Mouse (Mus musculus) naive thymus-derived CD4-positive, alpha-beta T cell, adult 2 months (primary cell): Measurements from ENCODE around the gene Olfr1238.

Source experiments
- DNase-seq: peaks from one replicate; pipeline ENCODE4 v3.0.0-alpha.2; 2011; ENCODE audit warnings: low read depth

Olfr1238 gene

GRCm38 (mm10) chr2:89409576-89409975 is at the start of gene Olfr1238:
Olfr1238 (minus strand) TSS chr2:89409676.
- no peak for DNase-seq

GRCm38 (mm10) chr2:89442900-89443299 is 33.4 kb upstream of the Olfr1238 start, which contains the start of gene Olfr1240:
Olfr1240 (minus strand) TSS chr2:89443000.
- DNase-seq, result no peak

- no peak for DNase-seq
Measured at GRCm38 (mm10) chr2:89420307-89420706, 10.8 kb upstream of the Olfr1238 start, which contains the start of gene Olfr1239. Olfr1239 (minus strand) TSS chr2:89420407.

GRCm38 (mm10) chr2:89414557-89414956 is 5.1 kb upstream of the Olfr1238 start:
- no peak for DNase-seq

GRCm38 (mm10) chr2:89400882-89401281 is 8.6 kb downstream of the Olfr1238 start:
- DNase-seq, result no peak

- no peak for DNase-seq
Measured at GRCm38 (mm10) chr2:89364765-89365164, 44.7 kb downstream of the Olfr1238 start, which contains the start of gene Olfr1234. Olfr1234 (minus strand) TSS chr2:89364865.
